ENCODE assay signal across 23 mouse cellular contexts in genomic region chr11:57834031-57834430, GRCm38 (mm10). TPM values are rescaled to one million over a fixed set of nuclear protein-coding genes. Genes with fewer than 3 reads are reported as not detected.
DNase-seq lines count a peak whose midpoint lies in the region; ATAC-seq and TF ChIP-seq lines count a peak whose summit lies in the region.
"Had no signal": no experiment of that assay in that cellular context is flagged by ENCODE, and none has a peak within 500 bp of the region (broad histone marks: within the 10 kb centered on the region; RNA-seq: fewer than 3 reads in every experiment).

No protein-coding gene starts in this region.

- intact Hi-C loops in heart, postnatal 25 days (cut with DNase I) = no loop called here

- H3K9me3 ChIP-seq in heart, embryonic 10.5 days = no peaks in the 10 kb centered on the region
- H3K9me3 ChIP-seq in heart, postnatal 0 days (replicated peaks; ENCODE audit: control insufficient read depth, low read length) = no peaks in the 10 kb centered on the region
- H3K9me3 ChIP-seq: G1E; kidney, embryonic 15.5 days; liver, embryonic 13.5 days; midbrain, embryonic 12.5 days; neural tube, embryonic 12.5 days had no signal

- no peak for TF ChIP-seq CTCF in heart, postnatal 0 days (IDR thresholded peaks at IDR 0.05; ENCODE audit: low read depth)

- H3K27me3 ChIP-seq in heart, embryonic 10.5 days (ENCODE audit: insufficient read depth, poor library complexity, severe bottlenecking) = peaks cover 97% of the 10 kb centered on the region
- H3K27me3 ChIP-seq in heart, postnatal 0 days (ENCODE audit: control insufficient read depth, insufficient read depth, low read length) = peaks cover 97% of the 10 kb centered on the region

- TF ChIP-seq EP300 in heart, postnatal 0 days (IDR thresholded peaks at IDR 0.05; ENCODE audit: low read depth) = no peak

- no peak overlapping the region for H3K9ac ChIP-seq in heart, postnatal 0 days (replicated peaks; ENCODE audit: low read depth, low read length)
- H3K9ac ChIP-seq: kidney, embryonic 15.5 days; liver, embryonic 13.5 days; midbrain, embryonic 12.5 days; neural tube, embryonic 12.5 days had no signal

- H3K4me2 ChIP-seq in heart, postnatal 0 days (ENCODE audit: low read depth, low read length) = peak overlapping the region; percentile 26; the same call in 1 of the 2 replicates
- H3K4me2 ChIP-seq: kidney, embryonic 15.5 days; liver, embryonic 13.5 days; neural tube, embryonic 12.5 days had no signal

- WGBS in heart, embryonic 10.5 days = 12% methylated on average over 6 of the region's 6 CpGs
- 37% methylated on average over 6 of the region's 6 CpGs for WGBS in heart, postnatal 0 days

- H3K4me3 ChIP-seq in heart, embryonic 10.5 days = peak overlapping the region; percentile 62
- H3K4me3 ChIP-seq in heart, postnatal 0 days (ENCODE audit: low read depth, low read length) = no peak overlapping the region
- H3K4me3 ChIP-seq: kidney, embryonic 15.5 days; liver, embryonic 13.5 days; midbrain, embryonic 12.5 days had no signal

- H3K27ac ChIP-seq in heart, embryonic 10.5 days = peak overlapping the region; percentile 91
- no peak overlapping the region for H3K27ac ChIP-seq in heart, postnatal 0 days (ENCODE audit: low read depth)
- H3K27ac ChIP-seq: kidney, embryonic 15.5 days; liver, embryonic 13.5 days; midbrain, embryonic 12.5 days; neural tube, embryonic 12.5 days had no signal

- H3K36me3 ChIP-seq in heart, embryonic 10.5 days = peaks cover 3% of the 10 kb centered on the region; the same call in 1 of the 2 replicates
- H3K36me3 ChIP-seq in heart, postnatal 0 days (replicated peaks; ENCODE audit: control insufficient read depth, insufficient read depth, low read length) = no peaks in the 10 kb centered on the region
- H3K36me3 ChIP-seq: G1E; kidney, embryonic 15.5 days; liver, embryonic 13.5 days; midbrain, embryonic 12.5 days; neural tube, embryonic 12.5 days had no signal

- no peak for DNase-seq in heart, embryonic 10.5 days (ENCODE audit: low spot score)
- DNase-seq in heart, postnatal 25 days (ENCODE audit: low spot score) = no peak
- no peak for DNase-seq in heart, postnatal 0 days (ENCODE audit: low spot score)
- DNase-seq in heart, adult 11 months = no peak
- peak; percentile 10 for DNase-seq in retina, embryonic 14.5 days (ENCODE audit: low spot score)
- no peak for DNase-seq in retina, postnatal 1 day
- no peak for DNase-seq in layer of hippocampus, adult 9-10 months (ENCODE audit: low spot score)
- no peak for DNase-seq in frontal cortex, adult 2 months (ENCODE audit: extremely low spot score in 1 of 2, low spot score in 1 of 2)
- DNase-seq: adrenal gland, postnatal 25 days; cerebellum, adult 11-12 months; cerebellum, postnatal 14 days; gastrocnemius, postnatal 14 days; liver, embryonic 13.5 days had no signal

- no peak for ATAC-seq in heart, postnatal 0 days (ENCODE audit: insufficient read depth, low read depth)
- ATAC-seq: forebrain, embryonic 14.5 days; inflammation-experienced regulatory T-cells, adult 6 months; lung, postnatal 0 days had no signal

- peaks cover 54% of the 10 kb centered on the region for H3K4me1 ChIP-seq in heart, embryonic 10.5 days
- H3K4me1 ChIP-seq in heart, postnatal 0 days (ENCODE audit: control insufficient read depth, insufficient read depth) = peaks cover 5% of the 10 kb centered on the region; the same call in 1 of the 2 replicates
- H3K4me1 ChIP-seq: liver, embryonic 13.5 days had no signal

RNA-seq across cellular contexts. Expression of gene Hand1, which starts 1.4 kb away (rescaled TPM):
- 95.3 and 106 TPM in 2 replicates for polyA plus RNA-seq in heart, embryonic 10.5 days (2016; fragmentation: Nextera tagmentation; extraction: Ambion mirVana)
- total RNA-seq in heart, postnatal 25 days (2021) = not detected
- 2.0 TPM in 1 of 2 replicates, not detected in the other for total RNA-seq in heart, postnatal 0 days (2014; rRNA removed; ENCODE audit: low replicate concordance)
- polyA plus RNA-seq in heart, postnatal 0 days (2015; fragmentation: Nextera tagmentation; extraction: Ambion mirVana) = 2.7 and 3.3 TPM in 2 replicates
- 0.28 and 1.6 TPM in 2 replicates for polyA plus RNA-seq in frontal cortex, adult 2 months (2012; rRNA removed)
- total RNA-seq: G1E; gastrocnemius, postnatal 14 days; hematopoietic stem cell, adult 5-6 weeks; layer of hippocampus, postnatal 14 days; left cerebral cortex, postnatal 14 days had no signal
- polyA plus RNA-seq: forebrain, embryonic 14.5 days; G1E; inflammation-experienced regulatory T-cells, adult 6 months; lung, postnatal 0 days; midbrain, embryonic 12.5 days had no signal

RNA-seq across cellular contexts. Expression of gene Sap30l, which starts 32.6 kb away (rescaled TPM):
- 8.8 and 12.2 TPM in 2 replicates for polyA plus RNA-seq in heart, embryonic 10.5 days (2016; fragmentation: Nextera tagmentation; extraction: Ambion mirVana)
- 10 to 100 TPM; 37.2 to 40.7 TPM for total RNA-seq in heart, postnatal 25 days (2021)
- total RNA-seq in heart, postnatal 0 days (2014; rRNA removed; ENCODE audit: low replicate concordance) = 16.8 and 28.7 TPM in 2 replicates
- 8.2 and 8.3 TPM in 2 replicates for polyA plus RNA-seq in heart, postnatal 0 days (2015; fragmentation: Nextera tagmentation; extraction: Ambion mirVana)
- 31.0 and 33.4 TPM in 2 replicates for polyA plus RNA-seq in frontal cortex, adult 2 months (2012; rRNA removed)

Comparison
In these comparisons a context has a peak if more than half of its experiments do, and no peak if none do; other contexts are left out.
1. RNA of gene Hand1, which starts 1.4 kb away (polyA plus RNA-seq): 95.3 to 106 TPM in heart, embryonic 10.5 days; 2.7 to 3.3 TPM in heart, postnatal 0 days and 0.28 to 1.6 TPM in frontal cortex, adult 2 months; every median in the first group is over 10 times any median in the second.